Mouse (Mus musculus) cerebellum, adult 2 months (tissue): ENCODE results near the gene Robo1. TPM values are rescaled to one million over a fixed set of nuclear protein-coding genes. Genes with fewer than 3 reads are reported as not detected.

Source experiments
- DNase-seq, 2 experiments: peaks; one replicate each; pipeline ENCODE4 v3.0.0; 2021
- H3K27ac ChIP-seq: fragments of 200-500 bp; 2 replicates; pipeline ENCODE4 v1.5.1; 2012; ENCODE audit warnings: low read length, control low read depth, inconsistent platforms; ENCODE audit not compliant: insufficient read depth
- H3K27me3 ChIP-seq: fragments of 200-500 bp; 2 replicates; pipeline ENCODE4 v1.6.1; 2012; ENCODE audit warnings: inconsistent platforms, mild to moderate bottlenecking, low read length, moderate library complexity; ENCODE audit not compliant: control insufficient read depth, insufficient read depth
- H3K4me1 ChIP-seq: fragments of 200-500 bp; 2 replicates; pipeline ENCODE4 v1.6.1; 2011; ENCODE audit warnings: low read length; ENCODE audit not compliant: control insufficient read depth, insufficient read depth
- H3K4me3 ChIP-seq: fragments of 200-500 bp; replicated peaks from 2 replicates; pipeline ENCODE3; 2011; ENCODE audit warnings: mild to moderate bottlenecking, low read depth, low read length, control low read depth; ENCODE audit not compliant: insufficient read depth
- CTCF ChIP-seq: fragments of 200-500 bp; IDR thresholded peaks from 2 replicates; pipeline ENCODE4 v1.5.1; 2011; ENCODE audit warnings: low read depth, mild to moderate bottlenecking, control low read depth, low read length, moderate library complexity, borderline replicate concordance; ENCODE audit not compliant: insufficient read depth
- POLR2A ChIP-seq: fragments of 200-500 bp; IDR thresholded peaks from 2 replicates; pipeline ENCODE4 v1.6.1; 2011; ENCODE audit warnings: low read length, control low read depth, borderline replicate concordance; ENCODE audit not compliant: insufficient read depth
- WGBS: fragments of 180-500 bp; shearing (Covaris S2); methylation state at CpG from one replicate; pipeline ENCODE4 v1.1.7; 2018; 5-methylcytosine and 5-hydroxymethylcytosine counted together
- polyA plus RNA-seq: library from polyadenylated mRNA; depleted of rRNA; stranded (reverse); fragments of >200 nt; gene quantifications from 2 replicates; pipeline ENCODE4 v1.2.3, GENCODE M21; 2012

Gene Robo1
- polyA plus RNA-seq, 1 experiment = 13.0 TPM

DNA sequence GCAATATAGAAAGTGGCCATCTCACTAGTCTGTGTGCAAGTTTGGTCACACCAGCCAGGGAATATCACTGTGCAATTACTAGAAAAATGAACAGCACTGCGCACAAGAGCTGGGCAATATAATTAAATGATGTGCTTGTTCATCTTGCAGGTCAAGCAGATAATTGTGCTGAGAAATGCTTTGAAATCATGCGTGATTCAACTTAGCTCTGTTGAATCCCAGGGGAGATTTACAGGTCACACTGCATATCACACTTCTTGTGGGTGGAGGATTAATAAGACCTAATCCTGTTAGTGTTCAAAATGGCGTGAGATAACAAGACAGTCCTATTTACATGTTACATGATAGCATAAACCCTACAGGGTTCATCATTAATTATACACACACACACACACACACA lies 157.6 kb downstream of the Robo1 start:
- Histone ChIP-seq H3K4me1 (no peaks in the 10 kb centered on the region), H3K4me3 (no peak overlapping the region), H3K27me3 (no peaks in the 10 kb centered on the region), H3K27ac (no peak overlapping the region)
- 37% methylated on average over 3 of the region's 3 CpGs for WGBS
- TF ChIP-seq POLR2A (no peak), CTCF (no peak)
- no peak for DNase-seq

DNA sequence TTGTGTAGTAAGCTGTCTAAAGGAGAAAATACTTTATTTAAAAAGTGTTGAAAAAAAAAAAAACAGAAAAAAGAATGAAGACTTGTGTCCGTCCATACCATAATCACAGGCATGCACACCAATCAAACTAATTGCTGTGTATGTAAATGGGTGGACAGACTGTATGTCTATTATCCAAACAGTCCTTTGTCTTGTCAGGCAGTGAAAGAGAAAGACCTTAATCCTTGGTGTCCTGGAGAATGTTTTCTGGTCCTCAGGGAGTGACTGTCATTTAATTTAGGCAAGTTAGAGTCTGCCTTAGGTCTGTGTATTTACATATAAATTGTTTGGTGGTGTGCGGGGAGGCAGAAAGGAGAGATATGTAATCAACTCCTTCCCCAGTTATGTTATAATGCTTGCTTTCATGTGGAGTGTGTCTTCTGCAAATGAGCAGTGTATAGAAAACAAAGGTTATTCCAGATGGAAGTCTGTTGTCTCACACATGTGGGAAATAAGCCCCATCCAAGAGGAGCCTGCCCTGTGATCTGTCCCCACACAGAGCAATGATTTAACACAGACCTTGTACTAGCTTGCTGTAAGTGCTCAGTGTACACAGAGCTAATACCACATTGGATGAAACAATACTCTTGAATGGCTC lies 162.0 kb downstream of the Robo1 start:
- DNase-seq = no peak
- TF ChIP-seq CTCF (no peak), POLR2A (no peak)
- Histone ChIP-seq H3K4me1 (no peaks in the 10 kb centered on the region), H3K27ac (no peak overlapping the region), H3K4me3 (no peak overlapping the region), H3K27me3 (no peaks in the 10 kb centered on the region)
- 81% methylated on average over 2 of the region's 2 CpGs for WGBS

DNA sequence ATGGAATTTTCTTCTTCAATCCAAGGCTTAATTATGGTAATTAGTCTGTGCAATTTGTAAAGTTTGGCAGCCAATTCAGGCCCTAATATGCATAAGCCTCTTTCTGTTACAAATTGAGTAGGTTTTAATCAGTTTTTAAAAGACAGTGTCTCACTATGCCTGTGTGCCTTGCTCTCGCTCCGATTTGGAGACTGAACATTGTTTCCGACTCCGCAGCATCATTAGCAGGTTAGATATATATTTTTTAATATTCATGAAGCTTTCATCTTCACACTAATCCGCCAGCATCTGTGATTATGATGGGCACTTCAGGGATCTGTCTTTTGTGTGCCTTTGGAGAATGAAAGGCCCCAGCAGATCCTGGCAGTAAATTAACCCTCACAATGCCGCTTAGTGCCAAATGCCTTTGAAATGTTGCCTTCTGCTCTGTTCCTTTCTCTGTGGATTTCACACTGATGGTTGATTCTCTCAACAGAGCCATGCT lies 202.7 kb downstream of the Robo1 start:
- H3K27ac ChIP-seq = no peak overlapping the region

GRCm38 (mm10) chr16:72531337-72531736 lies 223.2 kb downstream of the Robo1 start:
- Histone ChIP-seq H3K4me1 (no peaks in the 10 kb centered on the region), H3K27me3 (no peaks in the 10 kb centered on the region), H3K27ac (no peak overlapping the region), H3K4me3 (no peak overlapping the region)
- DNase-seq = no peak
- no peak for TF ChIP-seq CTCF
- no peak for TF ChIP-seq POLR2A
- WGBS = 81% methylated on average over 2 of the region's 2 CpGs

More for the DNA sequence above, 202.7 kb downstream of the Robo1 start:
- Histone ChIP-seq H3K27me3 (no peaks in the 10 kb centered on the region), H3K4me1 (no peaks in the 10 kb centered on the region), H3K4me3 (no peak overlapping the region)
- DNase-seq = no peak
- WGBS = 14% methylated on average over 6 of the region's 6 CpGs
- TF ChIP-seq POLR2A (no peak), CTCF (no peak)

DNA sequence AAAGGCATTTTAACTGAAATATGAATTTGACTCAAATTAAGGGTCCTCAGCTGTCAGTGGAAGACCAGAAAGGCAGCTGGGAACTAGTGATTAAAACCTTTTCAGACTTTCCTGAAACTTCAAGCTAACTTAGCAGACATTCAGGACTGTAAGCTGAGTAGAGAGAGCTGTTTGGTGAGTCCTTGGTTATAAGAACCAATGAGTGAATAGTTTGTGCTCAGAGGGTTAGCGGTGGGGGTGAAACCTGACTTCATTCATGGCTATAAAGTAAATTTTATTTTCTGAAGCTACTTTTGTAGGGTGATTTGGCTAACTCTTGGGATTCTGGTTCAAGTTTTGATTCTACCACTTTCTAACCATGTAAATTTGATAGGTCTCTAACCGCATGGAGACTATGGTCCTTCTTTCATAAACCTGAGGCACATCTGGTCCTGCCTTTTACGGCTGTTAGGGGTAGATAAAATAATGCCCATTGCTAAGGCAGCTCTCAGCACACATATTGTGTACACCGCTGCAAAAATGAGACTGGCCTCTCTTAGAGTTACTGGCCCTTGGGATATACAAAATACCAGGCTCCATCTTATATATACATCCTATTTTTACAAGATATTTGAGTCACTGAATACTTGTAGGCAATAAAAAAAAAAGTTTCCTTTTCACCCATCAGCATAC lies 225.9 kb downstream of the Robo1 start:
- 94% methylated on average over 4 of the region's 4 CpGs for WGBS
- no peak for DNase-seq
- H3K4me1 ChIP-seq = no peaks in the 10 kb centered on the region
- H3K4me3 ChIP-seq = no peak overlapping the region
- no peaks in the 10 kb centered on the region for H3K27me3 ChIP-seq
- H3K27ac ChIP-seq = no peak overlapping the region
- TF ChIP-seq POLR2A (no peak), CTCF (no peak)

DNA sequence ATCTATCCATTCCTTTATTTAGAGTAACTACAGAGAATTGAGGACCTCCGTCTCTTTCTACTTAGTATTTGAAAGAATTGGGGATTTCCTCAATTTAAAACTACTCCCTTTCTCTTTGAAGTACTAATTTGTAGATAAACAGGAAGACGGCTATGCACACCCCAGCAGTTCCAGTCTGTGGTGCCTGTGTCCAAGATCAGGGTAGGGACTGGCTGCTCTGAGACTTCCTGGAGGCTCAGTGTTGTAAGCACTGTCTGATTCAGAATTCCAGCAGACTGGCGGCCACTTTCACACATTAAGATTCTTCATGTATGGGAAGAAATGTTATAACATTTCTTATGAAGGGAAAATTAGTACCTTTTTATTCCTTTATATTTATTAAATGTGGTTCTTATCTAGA lies 230.1 kb downstream of the Robo1 start:
- Histone ChIP-seq H3K27me3 (no peaks in the 10 kb centered on the region), H3K27ac (no peak overlapping the region), H3K4me1 (no peaks in the 10 kb centered on the region), H3K4me3 (no peak overlapping the region)
- DNase-seq = no peak
- WGBS = 86% methylated on average over 3 of the region's 3 CpGs
- TF ChIP-seq POLR2A = no peak
- no peak for TF ChIP-seq CTCF

- no peak for DNase-seq
- TF ChIP-seq CTCF (no peak), POLR2A (no peak)
- no peaks in the 10 kb centered on the region for H3K4me1 ChIP-seq
- H3K27ac ChIP-seq = no peak overlapping the region
- 85% methylated on average over 3 of the region's 3 CpGs for WGBS
- H3K4me3 ChIP-seq = no peak overlapping the region
- no peaks in the 10 kb centered on the region for H3K27me3 ChIP-seq
Measured at GRCm38 (mm10) chr16:72543928-72544327, 235.8 kb downstream of the Robo1 start.

DNA sequence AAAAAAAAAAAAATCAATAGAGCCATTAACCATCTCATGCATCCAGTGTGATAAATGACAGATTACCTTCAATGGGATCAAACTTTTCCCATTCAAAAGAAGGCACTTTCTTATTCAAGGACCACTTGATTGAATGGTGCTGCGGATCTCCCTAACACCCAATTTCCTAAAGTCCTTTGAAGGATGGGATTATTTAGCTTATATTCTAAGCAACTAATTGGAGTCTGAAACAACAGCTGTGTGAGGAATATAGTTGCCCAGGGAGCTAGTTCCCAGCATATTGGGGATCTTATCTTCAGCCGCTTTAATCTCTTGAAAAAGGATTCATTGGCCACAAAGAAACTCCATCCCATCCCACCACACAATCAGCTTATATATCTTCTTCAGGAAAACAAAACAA lies 236.8 kb downstream of the Robo1 start:
- TF ChIP-seq CTCF (no peak), POLR2A (no peak)
- WGBS = 71% methylated on average over 2 of the region's 2 CpGs

More for the DNA sequence above, 236.8 kb downstream of the Robo1 start:
- no peaks in the 10 kb centered on the region for H3K27me3 ChIP-seq
- no peak overlapping the region for H3K4me3 ChIP-seq
- no peak overlapping the region for H3K27ac ChIP-seq
- no peak for DNase-seq
- H3K4me1 ChIP-seq = no peaks in the 10 kb centered on the region
